ENCODE assay signal across 11 mouse cellular contexts in the genomic region with DNA sequence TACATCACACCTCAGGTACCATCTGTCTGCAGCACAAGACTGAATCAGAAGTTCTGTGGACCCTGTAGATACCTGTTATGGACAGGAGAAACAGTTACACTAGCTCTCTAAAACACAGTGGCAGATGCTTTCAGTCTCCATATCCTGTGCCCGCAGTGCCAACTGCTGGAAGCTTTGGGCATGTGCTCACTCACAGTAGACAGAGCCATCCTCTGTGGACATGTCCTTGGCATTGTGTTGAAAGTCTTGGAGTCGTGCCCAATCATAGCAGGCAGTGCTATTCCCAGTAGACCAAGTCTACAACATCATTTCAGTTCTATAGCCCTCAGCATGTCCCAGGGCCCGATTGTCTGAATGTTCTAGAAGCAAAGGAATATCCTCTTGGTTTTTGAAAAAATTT.
A peak's percentile ranks its signal among the peaks of the same experiment; 100 is the strongest.
DNase-seq lines count a peak whose midpoint lies in the region; ATAC-seq lines count a peak whose summit lies in the region.
"Had no signal": no experiment of that assay in that cellular context is flagged by ENCODE, and none has a peak within 500 bp of the region (broad histone marks: within the 10 kb centered on the region; RNA-seq: fewer than 3 reads in every experiment).

No protein-coding gene starts in this region.

- peak; percentile 40 for DNase-seq in forebrain, embryonic 14.5 days (ENCODE audit: low spot score)
- DNase-seq in forebrain, embryonic 11.5 days (ENCODE audit: low spot score) = no peak
- peak; percentile 1 to 8 for DNase-seq in left cerebral cortex, adult 18-20 months (ENCODE audit: low spot score in 2 of 2)
- DNase-seq in left cerebral cortex, adult 8-10 months (ENCODE audit: low spot score in 2 of 2) = no peak
- DNase-seq in NIH3T3 (ENCODE audit: low read depth) = peak; percentile 43
- peak; percentile 49 to 50 for DNase-seq in cerebellum, postnatal 36 days
- DNase-seq in gastrocnemius, postnatal 25 days = no peak
- no peak for DNase-seq in kidney, adult 9 months
- DNase-seq: liver, embryonic 13.5 days had no signal

- no peak overlapping the region for H3K4me2 ChIP-seq in forebrain, embryonic 14.5 days (ENCODE audit: low read length)
- no peak overlapping the region for H3K4me2 ChIP-seq in forebrain, embryonic 11.5 days (ENCODE audit: low read depth, low read length, severe bottlenecking)
- H3K4me2 ChIP-seq: liver, embryonic 13.5 days; neural tube, embryonic 12.5 days had no signal

- no peaks in the 10 kb centered on the region for H3K27me3 ChIP-seq in forebrain, embryonic 14.5 days (replicated peaks; ENCODE audit: control insufficient read depth, insufficient read depth, low read length)
- H3K27me3 ChIP-seq in forebrain, embryonic 11.5 days (ENCODE audit: control insufficient read depth, insufficient read depth, low read length) = no peaks in the 10 kb centered on the region
- H3K27me3 ChIP-seq: liver, embryonic 13.5 days; neural tube, embryonic 12.5 days had no signal

- peak; percentile 48; the same call in 1 of the 2 replicates for ATAC-seq in forebrain, embryonic 14.5 days
- no peak for ATAC-seq in forebrain, embryonic 11.5 days (replicated peaks; ENCODE audit: low FRiP score)

- no peak overlapping the region for H3K4me3 ChIP-seq in forebrain, embryonic 14.5 days (ENCODE audit: low read depth, low read length)
- no peak overlapping the region for H3K4me3 ChIP-seq in forebrain, embryonic 11.5 days (ENCODE audit: low read depth, low read length)
- H3K4me3 ChIP-seq: erythroblast, embryonic 14.5 days; liver, embryonic 13.5 days; neural tube, embryonic 12.5 days had no signal

- H3K36me3 ChIP-seq in forebrain, embryonic 14.5 days (ENCODE audit: control insufficient read depth, insufficient read depth, low read length) = no peaks in the 10 kb centered on the region
- no peaks in the 10 kb centered on the region for H3K36me3 ChIP-seq in forebrain, embryonic 11.5 days (ENCODE audit: control insufficient read depth, insufficient read depth, low read length)
- H3K36me3 ChIP-seq: liver, embryonic 13.5 days; neural tube, embryonic 12.5 days had no signal

- H3K9ac ChIP-seq in forebrain, embryonic 14.5 days (ENCODE audit: low read length) = no peak overlapping the region
- no peak overlapping the region for H3K9ac ChIP-seq in forebrain, embryonic 11.5 days (ENCODE audit: low read length)
- H3K9ac ChIP-seq: liver, embryonic 13.5 days; neural tube, embryonic 12.5 days had no signal

- H3K27ac ChIP-seq in forebrain, embryonic 14.5 days (ENCODE audit: low read depth, low read length) = no peak overlapping the region
- H3K27ac ChIP-seq in forebrain, embryonic 11.5 days (ENCODE audit: low read depth, low read length) = no peak overlapping the region
- H3K27ac ChIP-seq: liver, embryonic 13.5 days; neural tube, embryonic 12.5 days had no signal

- H3K4me1 ChIP-seq in forebrain, embryonic 14.5 days (ENCODE audit: control insufficient read depth, insufficient read depth, low read length) = no peaks in the 10 kb centered on the region
- no peaks in the 10 kb centered on the region for H3K4me1 ChIP-seq in forebrain, embryonic 11.5 days (replicated peaks; ENCODE audit: control insufficient read depth, insufficient read depth, low read length)
- H3K4me1 ChIP-seq: liver, embryonic 13.5 days; neural tube, embryonic 12.5 days had no signal

- H3K9me3 ChIP-seq in forebrain, embryonic 14.5 days (replicated peaks; ENCODE audit: control insufficient read depth, low read length) = no peaks in the 10 kb centered on the region
- no peaks in the 10 kb centered on the region for H3K9me3 ChIP-seq in forebrain, embryonic 11.5 days (ENCODE audit: control insufficient read depth, low read length)
- H3K9me3 ChIP-seq: liver, embryonic 13.5 days; neural tube, embryonic 12.5 days had no signal

- 85% methylated on average over 3 of the region's 3 CpGs for WGBS in forebrain, embryonic 14.5 days
- WGBS in forebrain, embryonic 11.5 days = 84% methylated on average over 3 of the region's 3 CpGs

Comparison
In these comparisons a context has a peak if more than half of its experiments do, and no peak if none do; other contexts are left out.
1. DNase-seq: peak in forebrain, embryonic 14.5 days (single experiment), left cerebral cortex, adult 18-20 months (2 of 2), NIH3T3 (single experiment) and cerebellum, postnatal 36 days (2 of 2); none in forebrain, embryonic 11.5 days (single experiment), left cerebral cortex, adult 8-10 months (0 of 2), gastrocnemius, postnatal 25 days (single experiment) and kidney, adult 9 months (single experiment).